Mouse (Mus musculus): ENCODE results near the gene Tmem107.

DNA sequence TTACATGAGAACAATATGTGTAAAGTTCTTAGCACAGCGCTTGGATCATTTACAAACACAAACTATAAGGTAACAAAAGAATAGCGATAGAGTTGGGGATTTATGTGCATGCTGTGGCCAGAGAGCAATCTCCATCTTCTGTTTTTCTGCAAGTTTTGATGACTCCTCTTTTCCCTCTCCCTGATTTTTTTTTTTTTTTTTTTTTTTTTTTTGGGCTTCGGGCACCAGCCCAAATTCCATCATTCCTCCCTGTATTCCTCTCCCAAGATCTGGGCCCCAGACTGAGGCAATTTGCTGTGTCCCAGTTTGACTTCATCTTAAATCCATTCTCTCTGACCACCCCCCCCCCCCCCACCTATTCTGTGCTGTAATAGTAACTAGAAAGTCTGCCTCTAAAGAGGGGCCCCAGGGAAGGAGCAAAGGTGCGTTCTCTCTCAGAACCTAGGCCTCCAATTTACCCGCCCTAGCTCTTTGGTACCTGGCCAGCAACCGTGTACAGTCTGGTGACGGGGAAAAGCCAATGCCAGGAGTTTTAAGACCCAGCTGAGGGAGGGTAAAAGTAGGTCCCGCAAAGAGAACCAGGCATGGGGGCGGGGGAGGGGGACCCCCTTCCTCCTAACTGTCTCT lies 25.9 kb downstream of the Tmem107 start:
- TF ChIP-seq CTCF (IDR thresholded peaks at IDR 0.05; ENCODE audit: low read depth, low read length) (no peak), POLR2A (IDR thresholded peaks at IDR 0.05; ENCODE audit: borderline replicate concordance, low read depth, low read length) (no peak)
